Mouse (Mus musculus) telencephalon, adult 2 months (tissue): ENCODE results near the gene Lrrc71.

Experiments
- DNase-seq: peaks from one replicate; pipeline ENCODE4 v3.0.0-alpha.2; 2011; ENCODE audit warnings: low read depth, low spot score

The Lrrc71 gene

GRCm38 (mm10) chr3:87763683-87764289 lies 15.4 kb upstream of the Lrrc71 start:
- DNase-seq = peak; percentile 77

- DNase-seq = no peak
Observed at GRCm38 (mm10) chr3:87763202-87763601, 14.8 kb upstream of the Lrrc71 start.

GRCm38 (mm10) chr3:87761408-87762375 lies 13.3 kb upstream of the Lrrc71 start:
- no peak for DNase-seq

- no peak for DNase-seq
Observed at GRCm38 (mm10) chr3:87758641-87759040, 10.2 kb upstream of the Lrrc71 start.

- no peak for DNase-seq
Observed at GRCm38 (mm10) chr3:87756488-87756887, 8.1 kb upstream of the Lrrc71 start.

- DNase-seq = no peak
Observed at GRCm38 (mm10) chr3:87755964-87756363, 7.5 kb upstream of the Lrrc71 start.

- no peak for DNase-seq
Observed at GRCm38 (mm10) chr3:87753829-87754228, 5.4 kb upstream of the Lrrc71 start.

- DNase-seq = no peak
Observed at GRCm38 (mm10) chr3:87752567-87752966, 4.1 kb upstream of the Lrrc71 start.

GRCm38 (mm10) chr3:87749977-87750376 lies 1.6 kb upstream of the Lrrc71 start:
- no peak for DNase-seq

- DNase-seq = no peak
Observed at GRCm38 (mm10) chr3:87749036-87749435, 611 bp upstream of the Lrrc71 start.

- no peak for DNase-seq
Observed at GRCm38 (mm10) chr3:87745036-87745659, 3.3 kb downstream of the Lrrc71 start.

GRCm38 (mm10) chr3:87743927-87744326 lies 4.5 kb downstream of the Lrrc71 start:
- no peak for DNase-seq

GRCm38 (mm10) chr3:87742735-87743134 lies 5.7 kb downstream of the Lrrc71 start:
- no peak for DNase-seq

GRCm38 (mm10) chr3:87742013-87742412 lies 6.4 kb downstream of the Lrrc71 start:
- DNase-seq = no peak

GRCm38 (mm10) chr3:87738906-87739305 lies 9.5 kb downstream of the Lrrc71 start:
- DNase-seq = no peak

GRCm38 (mm10) chr3:87735335-87735734 lies 13.1 kb downstream of the Lrrc71 start:
- no peak for DNase-seq

- no peak for DNase-seq
Observed at GRCm38 (mm10) chr3:87733984-87734761, 14.3 kb downstream of the Lrrc71 start.

GRCm38 (mm10) chr3:87733098-87733497 lies 15.3 kb downstream of the Lrrc71 start:
- no peak for DNase-seq

GRCm38 (mm10) chr3:87728696-87729095 lies 19.7 kb downstream of the Lrrc71 start:
- DNase-seq = no peak

- DNase-seq = no peak
Observed at GRCm38 (mm10) chr3:87726191-87726590, 22.2 kb downstream of the Lrrc71 start.

GRCm38 (mm10) chr3:87725396-87726160 lies 22.8 kb downstream of the Lrrc71 start:
- DNase-seq = no peak
